Mouse (Mus musculus) c-Kit-positive CD71-negative TER-119-negative erythroid progenitor cells, embryonic 14.5 days (primary cell): ENCODE measurements around the gene Lsmem1.

Experiments used
- DNase-seq: peaks from one replicate; pipeline ENCODE4 v3.0.0-alpha.2; 2013; ENCODE audit warnings: low read depth

Gene Lsmem1

GRCm38 (mm10) chr12:40140706-40141105, 58.6 kb downstream of the Lsmem1 start:
- no peak for DNase-seq

GRCm38 (mm10) chr12:40139484-40140245, 59.6 kb downstream of the Lsmem1 start:
- no peak for DNase-seq

DNA sequence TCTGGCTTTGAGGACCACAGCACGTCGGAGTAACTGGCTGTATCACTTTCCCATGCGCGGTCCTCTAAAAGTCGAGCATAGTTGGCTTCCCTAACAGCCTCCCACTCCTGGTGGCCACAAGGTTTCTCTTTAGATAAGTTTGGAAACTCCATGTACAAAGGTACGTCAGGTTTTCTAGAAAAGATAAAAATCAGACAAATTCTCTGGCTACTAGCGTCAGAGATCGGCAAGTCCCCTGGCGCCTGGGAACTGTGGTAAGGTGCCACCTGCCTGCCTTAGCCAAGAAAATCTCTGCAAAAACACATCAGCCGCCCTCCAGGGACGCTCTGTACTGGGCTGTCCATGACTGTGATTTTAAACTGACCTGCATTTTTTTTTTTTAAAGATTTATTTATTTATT, 64.8 kb downstream of the Lsmem1 start:
- no peak for DNase-seq

GRCm38 (mm10) chr12:40133573-40134271, 65.6 kb downstream of the Lsmem1 start, which contains the start of gene Scin:
Gene Scin, minus strand, starts transcription at chr12:40134228.
- DNase-seq, result no peak

DNA sequence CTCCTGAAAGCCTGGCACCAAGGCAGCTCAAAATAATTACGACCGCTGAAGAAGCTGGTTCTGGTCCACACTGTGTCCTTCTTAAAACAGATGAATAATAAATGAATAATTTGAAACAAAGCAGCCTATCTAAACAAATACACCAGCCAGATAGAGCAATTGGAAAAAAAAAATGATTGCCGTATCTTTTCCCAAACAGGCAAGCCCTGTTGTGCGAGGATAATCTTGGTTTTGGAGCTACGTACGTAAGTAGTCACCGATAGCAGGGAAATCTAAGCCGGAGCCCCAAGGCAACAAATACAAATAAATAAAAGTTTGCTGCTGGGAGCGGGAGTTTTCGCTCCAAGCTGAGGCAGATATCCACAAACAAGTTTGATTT, 66.1 kb downstream of the Lsmem1 start:
- no peak for DNase-seq
